Mouse (Mus musculus) bone marrow, adult 2 months (tissue): ENCODE data around the gene Pold1. TPM values are rescaled to one million over a fixed set of nuclear protein-coding genes. Genes with fewer than 3 reads are reported as not detected.
A peak's percentile ranks its signal among the peaks of the same experiment; 100 is the strongest.

Experiments
- H3K27ac ChIP-seq: fragments of 200-500 bp; 2 replicates; pipeline ENCODE4 v1.5.1; 2012; ENCODE audit warnings: low read depth, mild to moderate bottlenecking, control low read depth, inconsistent platforms, low read length; ENCODE audit not compliant: control insufficient read depth, poor library complexity, insufficient read depth
- H3K4me1 ChIP-seq: fragments of 200-500 bp; 2 replicates; pipeline ENCODE4 v1.6.1; 2011; ENCODE audit warnings: low read length; ENCODE audit not compliant: control insufficient read depth, insufficient read depth
- H3K4me3 ChIP-seq: fragments of 200-500 bp; replicated peaks from 2 replicates; pipeline ENCODE3; 2011; ENCODE audit warnings: mild to moderate bottlenecking, low read depth, low read length, control low read depth; ENCODE audit not compliant: control insufficient read depth
- CTCF ChIP-seq: fragments of 200-500 bp; IDR thresholded peaks from 2 replicates; pipeline ENCODE4 v1.5.1; 2011; ENCODE audit warnings: low read length, control low read depth; ENCODE audit not compliant: control insufficient read depth, insufficient read depth
- POLR2A ChIP-seq: fragments of 200-500 bp; IDR thresholded peaks from 2 replicates; pipeline ENCODE4 v1.6.1; 2011; ENCODE audit warnings: low read depth, mild to moderate bottlenecking, control low read depth, low read length, borderline replicate concordance; ENCODE audit not compliant: control insufficient read depth
- WGBS: fragments of 180-500 bp; shearing (Covaris S2); methylation state at CpG from one replicate; pipeline ENCODE4 v1.1.7; 2018; 5-methylcytosine and 5-hydroxymethylcytosine counted together
- polyA plus RNA-seq: library from polyadenylated mRNA; stranded (reverse); fragments of >200 nt; gene quantifications from 2 replicates; pipeline ENCODE4 v1.2.4, GENCODE M21; 2011; ENCODE audit warnings: low replicate concordance; ENCODE audit not compliant: missing spikeins, insufficient read depth, insufficient read length

The Pold1 gene
- polyA plus RNA-seq, 1 experiment = 216 TPM

GRCm38 (mm10) chr7:44530507-44530906, 18.1 kb downstream of the Pold1 start:
- H3K4me1 ChIP-seq = peaks cover 6% of the 10 kb centered on the region
- peak overlapping the region; percentile 69 for H3K27ac ChIP-seq
- WGBS = 63% methylated on average over 3 of the region's 3 CpGs
- peak overlapping the region; percentile 80 for H3K4me3 ChIP-seq
- TF ChIP-seq CTCF (no peak), POLR2A (no peak)

- TF ChIP-seq CTCF = no peak
- no peak for TF ChIP-seq POLR2A
- peak overlapping the region; percentile 80 for H3K4me3 ChIP-seq
- 72% methylated on average over 5 of the region's 5 CpGs for WGBS
- peak overlapping the region; percentile 71 for H3K27ac ChIP-seq
- H3K4me1 ChIP-seq = peaks cover 6% of the 10 kb centered on the region
These were observed 19.1 kb downstream of the Pold1 start for GRCm38 (mm10) chr7:44529518-44529917.

GRCm38 (mm10) chr7:44527483-44528398, 20.9 kb downstream of the Pold1 start:
- peak overlapping the region; percentile 61 for H3K4me3 ChIP-seq
- H3K27ac ChIP-seq = peak overlapping the region; percentile 76
- TF ChIP-seq CTCF (peak; percentile 88), POLR2A (peak; percentile 58; the same call in 1 of the 2 replicates)
- peaks cover 4% of the 10 kb centered on the region for H3K4me1 ChIP-seq
- WGBS = 3% methylated on average over 40 of the region's 40 CpGs

- TF ChIP-seq CTCF (no peak), POLR2A (no peak; the same call in 1 of the 2 replicates)
- no peak overlapping the region for H3K4me3 ChIP-seq
- H3K27ac ChIP-seq = peak overlapping the region; percentile 44
- WGBS = 81% methylated on average over 14 of the region's 14 CpGs
- H3K4me1 ChIP-seq = peaks cover 4% of the 10 kb centered on the region
These were observed 22.1 kb downstream of the Pold1 start for GRCm38 (mm10) chr7:44526414-44527154.

GRCm38 (mm10) chr7:44525126-44525832, 23.4 kb downstream of the Pold1 start:
- 40% methylated on average over 22 of the region's 22 CpGs for WGBS
- Histone ChIP-seq H3K4me3 (no peak overlapping the region), H3K27ac (peak overlapping the region; percentile 17; the same call in 1 of the 2 replicates), H3K4me1 (peaks cover 4% of the 10 kb centered on the region)
- TF ChIP-seq CTCF (no peak), POLR2A (no peak)

GRCm38 (mm10) chr7:44524502-44524901, 24.1 kb downstream of the Pold1 start, which contains the start of gene Mybpc2:
Mybpc2 (minus strand) TSS chr7:44524656.
- Histone ChIP-seq H3K4me3 (no peak within 1 kb of the TSS), H3K4me1 (peaks cover 4% of the 10 kb centered on the region), H3K27ac (peak within 1 kb of the TSS; percentile 17)
- WGBS = 51% methylated on average over 12 of the region's 12 CpGs
- TF ChIP-seq POLR2A (no peak), CTCF (no peak)

- no peak overlapping the region for H3K4me3 ChIP-seq
- peaks cover 4% of the 10 kb centered on the region for H3K4me1 ChIP-seq
- 65% methylated on average over 2 of the region's 2 CpGs for WGBS
- no peak overlapping the region for H3K27ac ChIP-seq
- no peak for TF ChIP-seq CTCF
- no peak for TF ChIP-seq POLR2A
These were observed 25.6 kb downstream of the Pold1 start for GRCm38 (mm10) chr7:44523056-44523455.
